Mouse (Mus musculus): ENCODE results near the gene Ccdc57. TPM values are rescaled to one million over a fixed set of nuclear protein-coding genes. Genes with fewer than 3 reads are reported as not detected.

Ccdc57 gene
- polyA plus RNA-seq, 1 experiment from 2014 or later: 5.7 TPM

DNA sequence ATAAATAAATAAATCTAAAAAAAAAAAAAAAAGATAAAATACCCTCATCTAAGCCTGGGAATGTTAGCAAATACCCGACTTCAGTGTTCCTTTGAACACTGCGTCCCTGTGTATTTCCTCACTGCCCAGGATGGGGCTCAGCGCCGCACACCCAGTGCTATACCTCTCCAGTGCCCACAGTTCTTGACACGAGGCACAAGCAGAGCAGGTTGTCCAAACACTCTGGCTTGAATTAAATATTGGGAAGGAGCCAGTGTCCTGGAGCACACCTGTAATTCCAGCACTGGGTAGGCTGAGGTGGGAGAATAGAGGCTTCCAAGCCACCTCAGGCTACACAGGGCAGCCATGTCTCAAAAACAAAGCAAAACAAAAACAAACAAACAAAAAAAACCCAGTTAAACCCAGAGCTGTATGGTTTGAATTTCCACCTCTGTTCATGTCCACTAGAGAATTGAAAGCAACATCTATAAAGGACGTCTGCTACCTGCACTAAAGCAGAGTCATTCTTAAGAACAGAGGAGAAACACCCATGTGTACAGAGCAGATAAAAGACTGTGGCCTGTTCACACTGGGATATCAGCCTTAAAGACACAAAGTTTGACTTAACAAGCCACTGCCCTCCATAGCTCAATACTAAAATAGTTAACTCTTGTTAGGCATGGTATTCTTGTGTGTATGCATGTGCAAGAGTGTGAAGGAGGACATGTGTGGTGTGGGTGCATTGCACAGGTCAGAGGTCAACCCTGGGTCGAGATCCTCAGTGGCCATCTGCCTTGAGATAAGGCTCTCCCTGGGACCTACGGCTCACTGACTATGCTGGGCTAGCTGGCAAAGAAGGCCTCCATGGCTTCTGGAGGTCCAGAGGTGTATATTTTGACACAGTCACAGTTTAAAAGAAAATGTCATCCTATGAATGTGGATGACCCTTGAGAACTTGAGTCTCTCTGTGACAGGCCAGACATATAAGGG lies 32.1 kb downstream of the Ccdc57 start:
- no peak for TF ChIP-seq CTCF (IDR thresholded peaks at IDR 0.05; ENCODE audit: low read depth)
- H3K27ac ChIP-seq: peak overlapping the region; percentile 8; the same call in 1 of the 2 replicates
- no peak for ATAC-seq (replicated peaks; ENCODE audit: low FRiP score, low read depth)
- H3K9me3 ChIP-seq (replicated peaks; ENCODE audit: low read length): no peaks in the 10 kb centered on the region
- H3K4me3 ChIP-seq (replicated peaks; ENCODE audit: low read depth, low read length): no peak overlapping the region
- DNase-seq (ENCODE audit: low spot score): no peak
- H3K9ac ChIP-seq (ENCODE audit: low read depth, low read length): no peak overlapping the region
- 83% methylated on average over 8 of the region's 8 CpGs for WGBS
- no peak overlapping the region for H3K4me2 ChIP-seq (ENCODE audit: low read length)
- no peaks in the 10 kb centered on the region for H3K4me1 ChIP-seq (replicated peaks; ENCODE audit: insufficient read depth, low read length)
- 0 out of 2 replicates have a peak, but pooled peaks cover 7% of the 10 kb centered on the region for H3K36me3 ChIP-seq (ENCODE audit: insufficient read depth, low read length)
- H3K27me3 ChIP-seq (ENCODE audit: insufficient read depth, low read length): no peaks in the 10 kb centered on the region

DNA sequence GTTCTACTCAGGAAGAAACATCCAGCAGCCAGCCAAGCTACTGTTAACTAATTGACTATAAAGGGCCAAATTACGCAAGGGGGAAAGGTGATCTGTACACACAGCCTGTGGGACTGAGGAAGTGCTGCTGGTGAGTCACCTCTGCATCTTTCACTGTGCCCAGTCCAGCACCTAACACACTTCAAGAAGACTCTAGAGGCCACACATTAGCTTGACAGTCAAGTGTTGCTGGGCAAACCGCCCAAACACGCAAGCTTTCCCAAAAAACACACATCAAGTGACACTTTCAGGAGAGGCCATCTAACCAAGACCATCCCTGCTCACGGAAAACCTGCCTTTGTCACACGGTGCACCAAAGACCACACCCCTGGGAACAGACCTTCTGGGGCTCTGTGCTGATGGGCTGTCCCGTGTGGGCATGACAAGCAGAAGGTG lies 34.5 kb downstream of the Ccdc57 start:
- DNase-seq (ENCODE audit: low spot score) (no peak), ATAC-seq (replicated peaks; ENCODE audit: low FRiP score, low read depth) (no peak)
- WGBS: 84% methylated on average over 6 of the region's 6 CpGs
- no peak overlapping the region for H3K4me3 ChIP-seq (replicated peaks; ENCODE audit: low read depth, low read length)
- H3K4me1 ChIP-seq (replicated peaks; ENCODE audit: insufficient read depth, low read length): no peaks in the 10 kb centered on the region
- no peak overlapping the region for H3K9ac ChIP-seq (ENCODE audit: low read depth, low read length)
- no peak for TF ChIP-seq CTCF (IDR thresholded peaks at IDR 0.05; ENCODE audit: low read depth)
- H3K27ac ChIP-seq: no peak overlapping the region
- H3K4me2 ChIP-seq (ENCODE audit: low read length): no peak overlapping the region
- no peaks in the 10 kb centered on the region for H3K9me3 ChIP-seq (replicated peaks; ENCODE audit: low read length)
- H3K27me3 ChIP-seq (ENCODE audit: insufficient read depth, low read length): no peaks in the 10 kb centered on the region
- 0 out of 2 replicates have a peak, but pooled peaks cover 17% of the 10 kb centered on the region for H3K36me3 ChIP-seq (ENCODE audit: insufficient read depth, low read length)

DNA sequence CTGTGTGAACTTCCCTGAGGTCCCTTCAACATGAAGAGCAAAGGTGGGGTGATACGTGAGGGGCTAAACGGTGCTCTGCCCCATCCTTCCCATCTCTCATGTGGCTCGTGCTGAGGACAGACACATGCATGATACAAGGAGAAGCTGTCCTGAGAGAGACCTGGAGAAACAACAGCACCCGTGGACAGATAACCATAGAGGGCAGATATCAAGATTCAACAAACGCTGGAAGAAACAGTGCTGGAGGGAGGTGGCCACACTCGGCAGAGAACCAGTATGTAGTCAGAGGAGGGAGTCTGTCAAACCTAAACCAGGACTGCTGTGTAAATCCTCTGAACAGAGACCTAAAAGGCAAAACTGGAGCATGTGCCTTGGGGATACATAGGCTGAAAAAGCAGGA lies 37.2 kb downstream of the Ccdc57 start:
- WGBS: 95% methylated on average over 6 of the region's 6 CpGs
- no peak for TF ChIP-seq CTCF (IDR thresholded peaks at IDR 0.05; ENCODE audit: low read depth)
- no peak for DNase-seq (ENCODE audit: low spot score)

DNA sequence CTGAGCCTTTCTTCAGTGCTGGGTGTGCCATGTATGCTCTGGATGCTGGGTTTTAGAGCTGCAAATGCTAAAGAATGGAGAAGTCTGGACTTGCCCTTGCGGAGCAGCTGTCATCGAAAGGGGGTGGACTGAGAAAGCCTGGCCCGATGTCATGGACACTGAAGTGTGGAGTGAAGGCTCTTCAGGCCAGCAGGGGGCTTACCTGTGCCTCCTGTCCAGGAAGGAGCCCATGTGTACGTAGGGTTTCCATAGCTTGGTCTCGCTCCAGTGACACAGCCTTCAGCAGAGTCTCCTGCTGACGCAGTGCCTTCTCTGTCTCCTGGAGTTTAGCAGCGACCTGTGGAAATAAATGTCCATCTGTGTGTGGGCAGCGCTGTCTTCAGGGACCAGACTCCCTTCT lies 38.3 kb downstream of the Ccdc57 start:
- WGBS: 66% methylated on average over 8 of the region's 8 CpGs
- Histone ChIP-seq H3K4me2 (ENCODE audit: low read length) (no peak overlapping the region), H3K9ac (ENCODE audit: low read depth, low read length) (no peak overlapping the region), H3K9me3 (replicated peaks; ENCODE audit: low read length) (no peaks in the 10 kb centered on the region), H3K36me3 (ENCODE audit: insufficient read depth, low read length) (0 out of 2 replicates have a peak, but pooled peaks cover 22% of the 10 kb centered on the region), H3K27ac (no peak overlapping the region), H3K27me3 (ENCODE audit: insufficient read depth, low read length) (no peaks in the 10 kb centered on the region), H3K4me3 (replicated peaks; ENCODE audit: low read depth, low read length) (no peak overlapping the region), H3K4me1 (replicated peaks; ENCODE audit: insufficient read depth, low read length) (no peaks in the 10 kb centered on the region)
- peak; percentile 60; the same call in 1 of the 2 replicates for ATAC-seq (replicated peaks; ENCODE audit: low FRiP score, low read depth)
- DNase-seq (ENCODE audit: low spot score): peak; percentile 10
- TF ChIP-seq CTCF (IDR thresholded peaks at IDR 0.05; ENCODE audit: low read depth): peak; percentile 56

More for the DNA sequence above, 37.2 kb downstream of the Ccdc57 start:
- Histone ChIP-seq H3K27ac (no peak overlapping the region), H3K36me3 (ENCODE audit: insufficient read depth, low read length) (0 out of 2 replicates have a peak, but pooled peaks cover 17% of the 10 kb centered on the region), H3K4me1 (replicated peaks; ENCODE audit: insufficient read depth, low read length) (no peaks in the 10 kb centered on the region), H3K9ac (ENCODE audit: low read depth, low read length) (no peak overlapping the region), H3K9me3 (replicated peaks; ENCODE audit: low read length) (no peaks in the 10 kb centered on the region), H3K4me2 (ENCODE audit: low read length) (no peak overlapping the region), H3K27me3 (ENCODE audit: insufficient read depth, low read length) (no peaks in the 10 kb centered on the region), H3K4me3 (replicated peaks; ENCODE audit: low read depth, low read length) (no peak overlapping the region)
- no peak for ATAC-seq (replicated peaks; ENCODE audit: low FRiP score, low read depth)

DNA sequence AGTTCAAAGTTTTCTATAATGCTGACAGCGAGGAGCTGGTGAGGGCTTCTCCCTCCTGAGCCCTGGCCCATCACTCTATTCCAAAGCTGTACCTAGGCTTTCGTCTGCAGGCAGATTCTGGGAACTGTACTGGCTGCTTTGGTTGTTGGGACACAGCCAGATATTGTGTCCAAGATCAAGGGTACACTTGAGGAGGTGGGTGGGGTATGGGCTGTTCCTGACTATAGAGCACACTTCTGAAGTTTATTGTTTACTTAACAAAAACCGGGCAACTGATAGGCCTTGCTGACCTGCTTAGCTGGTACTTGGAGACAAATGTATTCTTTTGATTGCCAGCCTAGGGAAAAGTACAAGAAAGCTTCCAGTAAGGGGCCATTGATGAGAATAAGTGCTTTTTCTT lies 43.5 kb downstream of the Ccdc57 start:
- DNase-seq (ENCODE audit: low spot score) (no peak), ATAC-seq (replicated peaks; ENCODE audit: low FRiP score, low read depth) (no peak)
- 81% methylated on average over 3 of the region's 3 CpGs for WGBS
- Histone ChIP-seq H3K4me2 (ENCODE audit: low read length) (no peak overlapping the region), H3K27ac (no peak overlapping the region), H3K4me3 (replicated peaks; ENCODE audit: low read depth, low read length) (no peak overlapping the region), H3K9me3 (replicated peaks; ENCODE audit: low read length) (no peaks in the 10 kb centered on the region), H3K4me1 (replicated peaks; ENCODE audit: insufficient read depth, low read length) (no peaks in the 10 kb centered on the region), H3K27me3 (ENCODE audit: insufficient read depth, low read length) (no peaks in the 10 kb centered on the region), H3K36me3 (ENCODE audit: insufficient read depth, low read length) (0 out of 2 replicates have a peak, but pooled peaks cover 17% of the 10 kb centered on the region), H3K9ac (ENCODE audit: low read depth, low read length) (no peak overlapping the region)
- TF ChIP-seq CTCF (IDR thresholded peaks at IDR 0.05; ENCODE audit: low read depth): no peak

DNA sequence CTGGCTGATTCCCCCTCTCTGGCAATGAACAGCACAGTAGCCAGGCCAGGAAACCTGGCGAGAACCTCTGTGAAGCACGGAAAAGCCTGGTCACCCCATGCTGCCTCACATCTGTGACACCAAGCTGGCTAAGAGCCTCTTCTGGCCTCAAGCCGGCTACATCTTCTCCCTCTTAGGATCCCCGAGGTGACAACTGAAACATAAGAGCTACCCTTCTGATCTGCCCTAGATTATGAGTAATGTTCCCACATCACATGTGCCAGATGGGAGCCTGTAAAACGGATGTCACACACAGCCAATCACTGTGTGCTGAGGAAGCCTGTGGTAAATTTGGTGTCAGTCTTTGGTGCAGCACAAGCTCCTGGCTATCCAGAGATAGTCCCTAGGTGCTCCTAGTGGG lies 44.0 kb downstream of the Ccdc57 start:
- 0 out of 2 replicates have a peak, but pooled peaks cover 17% of the 10 kb centered on the region for H3K36me3 ChIP-seq (ENCODE audit: insufficient read depth, low read length)
- no peak overlapping the region for H3K4me2 ChIP-seq (ENCODE audit: low read length)
- WGBS: 94% methylated on average over 5 of the region's 5 CpGs
- no peaks in the 10 kb centered on the region for H3K27me3 ChIP-seq (ENCODE audit: insufficient read depth, low read length)
- H3K4me1 ChIP-seq (replicated peaks; ENCODE audit: insufficient read depth, low read length): no peaks in the 10 kb centered on the region
- no peak overlapping the region for H3K9ac ChIP-seq (ENCODE audit: low read depth, low read length)
- TF ChIP-seq CTCF (IDR thresholded peaks at IDR 0.05; ENCODE audit: low read depth): no peak
- no peak overlapping the region for H3K4me3 ChIP-seq (replicated peaks; ENCODE audit: low read depth, low read length)
- DNase-seq (ENCODE audit: low spot score) (no peak), ATAC-seq (replicated peaks; ENCODE audit: low FRiP score, low read depth) (no peak)
- H3K27ac ChIP-seq: no peak overlapping the region
- H3K9me3 ChIP-seq (replicated peaks; ENCODE audit: low read length): no peaks in the 10 kb centered on the region

Measured in kidney, postnatal 0 days (tissue).